Mouse (Mus musculus) hindbrain, postnatal 0 days (tissue): ENCODE data around the gene Aph1b. TPM values are rescaled to one million over a fixed set of nuclear protein-coding genes. Genes with fewer than 3 reads are reported as not detected.
"Not testable (repeated sequence)": the region's sequence is repeated elsewhere in the genome, so short reads cannot be mapped to it uniquely, and the experiment has no call there.

ENCODE experiments used
- ATAC-seq: fragments of 200-750 bp; cut with Nextera tagmentation; 2 replicates; pipeline ENCODE4 v1.8.0; 2017; ENCODE audit warnings: mild to moderate bottlenecking, moderate TSS enrichment, moderate library complexity
- DNase-seq: peaks from one replicate; pipeline ENCODE4 v3.0.0-alpha.2; 2015; ENCODE audit warnings: low spot score
- H3K27ac ChIP-seq: fragments of 300-500 bp; sonication (generic); 2 replicates; pipeline ENCODE4 v1.5.1; 2014; ENCODE audit warnings: mild to moderate bottlenecking
- H3K27me3 ChIP-seq: fragments of 300-500 bp; sonication (generic); 2 replicates; pipeline ENCODE4 v1.6.1; 2014; ENCODE audit warnings: low read length, mixed read lengths; ENCODE audit not compliant: insufficient read depth
- H3K36me3 ChIP-seq: fragments of 300-500 bp; sonication (generic); 2 replicates; pipeline ENCODE4 v1.6.1; 2014; ENCODE audit warnings: low read length, mixed read lengths; ENCODE audit not compliant: insufficient read depth
- H3K4me1 ChIP-seq: fragments of 300-500 bp; sonication (generic); 2 replicates; pipeline ENCODE4 v1.6.1; 2014; ENCODE audit warnings: antibody characterized with exemption, low read length, mixed read lengths; ENCODE audit not compliant: insufficient read depth
- H3K4me2 ChIP-seq: fragments of 300-500 bp; sonication (generic); 2 replicates; pipeline ENCODE4 v1.6.1; 2014; ENCODE audit warnings: low read depth, mild to moderate bottlenecking, low read length, moderate library complexity, mixed read lengths
- H3K4me3 ChIP-seq: fragments of 300-500 bp; sonication (generic); 2 replicates; pipeline ENCODE4 v1.5.1; 2014; ENCODE audit warnings: low read length
- H3K9ac ChIP-seq: fragments of 300-500 bp; sonication (generic); replicated peaks from 2 replicates; pipeline ENCODE4 v1.6.1; 2014; ENCODE audit warnings: mild to moderate bottlenecking, low read length, moderate library complexity, mixed read lengths
- H3K9me3 ChIP-seq: fragments of 300-500 bp; sonication (generic); 2 replicates; pipeline ENCODE4 v1.6.1; 2016; ENCODE audit warnings: low read length, mixed read lengths
- CTCF ChIP-seq: IDR thresholded peaks from 2 replicates; pipeline ENCODE4 v1.5.1; 2016; ENCODE audit warnings: antibody characterized with exemption, control low read depth, low read depth
- WGBS: fragments of 180-500 bp; shearing (Covaris S2); extraction: QIAGEN DNeasy Blood & Tissue Kit; methylation state at CpG from one replicate; pipeline ENCODE4 v1.1.7; 2014; 5-methylcytosine and 5-hydroxymethylcytosine counted together
- polyA plus RNA-seq: library from polyadenylated mRNA; unstranded; fragments of >200 nt; fragmentation: Nextera tagmentation; extraction: Ambion mirVana; gene quantifications from 2 replicates; pipeline ENCODE4 v1.2.1, GENCODE M21; 2015
- total RNA-seq: library from RNA; depleted of rRNA; stranded (reverse); fragments of >200 nt; gene quantifications from 2 replicates; pipeline ENCODE4 v1.2.3, GENCODE M21; 2014

The Aph1b gene
- total and polyA plus RNA-seq, 2 experiments from 2014 or later, result 15.6 to 26.8 TPM

DNA sequence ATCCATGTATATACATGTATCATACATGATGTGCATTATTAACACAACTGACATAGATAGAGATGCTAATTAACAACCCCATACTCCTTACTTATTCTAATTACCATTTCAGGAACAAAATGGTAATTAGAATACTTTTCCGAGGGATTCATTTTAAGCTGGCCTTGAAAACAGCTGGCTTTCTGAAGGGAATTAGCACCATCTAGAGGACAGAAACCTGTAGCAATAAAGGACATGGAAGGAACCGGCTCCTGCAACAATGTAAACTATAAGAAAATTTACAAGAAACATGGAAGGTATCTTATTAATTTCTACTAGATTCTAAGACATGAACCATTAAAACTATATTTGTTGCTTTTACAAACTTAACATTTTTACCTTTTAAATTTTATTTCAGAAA lies 7.5 kb downstream of the Aph1b start:
- Histone ChIP-seq H3K4me3 (no peak overlapping the region), H3K9me3 (no peaks in the 10 kb centered on the region), H3K4me1 (no peaks in the 10 kb centered on the region), H3K36me3 (peaks cover 4% of the 10 kb centered on the region; the same call in 1 of the 2 replicates), H3K4me2 (no peak overlapping the region), H3K27ac (no peak overlapping the region), H3K27me3 (no peaks in the 10 kb centered on the region), H3K9ac (no peak overlapping the region)
- 5% methylated on average over 2 of the region's 2 CpGs for WGBS
- TF ChIP-seq CTCF, result peak; percentile 77
- ATAC-seq (0 out of 2 replicates have a peak, but pooled peaks have one; percentile 45), DNase-seq (peak; percentile 85)

DNA sequence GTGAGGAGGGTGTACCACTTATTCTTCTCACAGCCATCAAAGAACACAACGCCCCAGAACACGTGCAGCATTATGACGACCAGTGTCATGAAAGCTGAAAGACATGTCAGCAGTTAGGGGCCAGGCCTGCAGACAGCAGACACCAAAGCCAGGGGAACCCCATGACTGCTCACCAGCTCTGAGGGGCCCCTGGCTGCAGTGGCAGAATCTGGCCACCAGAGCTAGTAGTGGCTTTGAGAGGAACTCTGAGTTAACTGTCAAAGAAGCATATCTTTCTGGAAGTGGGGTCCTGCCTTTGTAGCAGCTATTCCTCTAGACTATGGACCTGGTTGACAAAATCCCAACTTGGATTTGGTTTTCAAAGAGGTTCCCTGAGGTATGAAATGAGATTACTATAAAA lies 10.7 kb downstream of the Aph1b start:
- not testable (repeated sequence) for H3K9ac ChIP-seq, H3K9me3 ChIP-seq, H3K4me1 ChIP-seq, DNase-seq, ATAC-seq, H3K4me2 ChIP-seq, H3K36me3 ChIP-seq, H3K27me3 ChIP-seq, H3K4me3 ChIP-seq, H3K27ac ChIP-seq
- TF ChIP-seq CTCF, result peak; percentile 46
- WGBS, result no CpG with 5 or more reads among the region's 3 CpGs

DNA sequence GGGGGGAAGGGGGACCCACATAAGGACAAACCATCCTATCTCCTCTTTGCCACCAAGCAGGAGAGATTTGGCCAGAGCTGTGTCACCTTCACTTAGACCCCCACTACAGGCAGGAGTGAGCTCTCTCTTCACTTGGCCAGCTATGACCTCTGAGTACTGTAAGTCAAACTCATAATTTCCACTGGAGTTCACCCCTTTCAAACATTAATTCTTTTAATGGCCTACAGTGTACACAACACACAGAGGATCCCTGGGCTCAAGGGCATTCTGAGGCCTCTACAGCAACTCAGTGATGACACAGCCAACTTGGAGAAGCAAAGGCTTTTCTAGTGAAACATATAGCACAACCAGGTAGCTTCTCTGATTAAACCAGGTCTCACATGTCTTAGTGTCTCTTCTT lies 24.6 kb downstream of the Aph1b start:
- no peak for TF ChIP-seq CTCF

DNA sequence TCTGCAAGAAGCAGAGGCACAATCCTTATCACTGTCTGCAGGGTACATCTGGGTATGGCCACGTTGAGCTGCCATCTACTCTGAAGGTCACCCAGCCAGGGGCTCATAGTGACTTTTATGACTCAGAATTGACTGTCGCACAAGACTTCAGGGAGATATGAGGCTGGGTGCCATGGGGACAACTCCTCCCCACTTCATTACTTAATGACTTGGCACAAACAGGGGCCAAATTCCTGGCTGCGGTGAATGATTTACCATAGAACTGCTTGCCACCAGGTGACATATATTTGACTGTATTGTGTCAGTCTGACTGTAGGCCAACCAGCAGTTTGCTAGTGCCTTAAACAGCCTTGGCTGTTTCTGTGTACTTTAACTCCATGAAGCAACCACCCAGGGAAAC lies 26.0 kb downstream of the Aph1b start:
- Histone ChIP-seq H3K9ac (no peak overlapping the region), H3K9me3 (no peaks in the 10 kb centered on the region), H3K27ac (no peak overlapping the region), H3K4me3 (no peak overlapping the region), H3K4me2 (no peak overlapping the region), H3K36me3 (no peaks in the 10 kb centered on the region), H3K4me1 (no peaks in the 10 kb centered on the region), H3K27me3 (no peaks in the 10 kb centered on the region)
- DNase-seq, result no peak
- 62% methylated on average over 3 of the region's 3 CpGs for WGBS
- no peak for TF ChIP-seq CTCF
- no peak for ATAC-seq

More for the DNA sequence above, 24.6 kb downstream of the Aph1b start:
- DNase-seq (no peak), ATAC-seq (no peak)
- Histone ChIP-seq H3K27me3 (no peaks in the 10 kb centered on the region), H3K36me3 (no peaks in the 10 kb centered on the region), H3K4me3 (no peak overlapping the region), H3K4me1 (no peaks in the 10 kb centered on the region), H3K27ac (no peak overlapping the region), H3K9ac (no peak overlapping the region), H3K9me3 (no peaks in the 10 kb centered on the region), H3K4me2 (no peak overlapping the region)

DNA sequence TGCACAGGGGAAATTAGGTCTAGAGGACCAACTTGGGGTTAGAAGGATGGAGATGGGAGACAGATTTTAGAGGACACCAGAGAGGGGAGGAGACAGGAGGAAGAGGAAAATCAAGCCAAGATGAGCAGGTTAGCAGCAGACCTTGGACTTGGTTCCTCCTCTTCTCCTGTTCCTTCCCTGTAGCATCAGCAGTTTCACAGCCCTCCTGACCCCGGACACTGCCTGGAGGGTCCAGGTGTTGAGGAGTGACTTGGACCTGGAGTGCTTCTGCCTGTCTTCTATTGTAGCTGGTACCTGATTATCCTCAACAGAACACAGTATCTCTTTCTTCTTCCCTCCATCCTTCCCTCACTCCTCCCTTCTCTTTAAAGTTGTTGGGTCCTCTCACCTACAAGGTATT lies 26.6 kb downstream of the Aph1b start:
- DNase-seq (no peak), ATAC-seq (no peak)
- no peaks in the 10 kb centered on the region for H3K36me3 ChIP-seq
- no peaks in the 10 kb centered on the region for H3K9me3 ChIP-seq
- H3K4me2 ChIP-seq, result no peak overlapping the region
- no peak overlapping the region for H3K27ac ChIP-seq
- 100% methylated on average over 1 of the region's 1 CpGs for WGBS
- H3K9ac ChIP-seq, result no peak overlapping the region
- no peaks in the 10 kb centered on the region for H3K27me3 ChIP-seq
- H3K4me1 ChIP-seq, result no peaks in the 10 kb centered on the region
- no peak for TF ChIP-seq CTCF
- no peak overlapping the region for H3K4me3 ChIP-seq

DNA sequence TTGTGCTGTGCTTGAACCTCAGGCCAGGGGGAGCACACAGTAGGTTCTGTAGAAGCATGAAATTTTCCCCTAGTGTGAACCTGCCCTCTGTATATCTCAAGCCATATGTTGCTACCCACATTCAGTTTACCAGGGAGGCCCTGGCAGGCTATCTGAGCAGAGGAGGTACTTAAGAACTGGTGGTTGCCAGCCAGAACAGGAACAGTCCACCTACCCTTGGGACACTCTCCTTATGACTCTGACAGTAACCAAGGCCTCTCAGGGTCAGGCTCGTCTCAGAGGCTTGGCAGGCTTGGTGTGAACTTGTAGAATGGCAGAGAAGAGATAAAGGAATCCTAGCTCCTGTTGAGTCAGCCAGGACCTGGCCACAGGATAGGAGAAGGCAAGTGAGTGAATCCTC lies 34.3 kb downstream of the Aph1b start:
- Histone ChIP-seq H3K27ac (no peak overlapping the region), H3K9ac (no peak overlapping the region), H3K36me3 (no peaks in the 10 kb centered on the region), H3K27me3 (no peaks in the 10 kb centered on the region), H3K4me2 (no peak overlapping the region), H3K4me3 (no peak overlapping the region), H3K4me1 (no peaks in the 10 kb centered on the region), H3K9me3 (no peaks in the 10 kb centered on the region)
- ATAC-seq (no peak), DNase-seq (no peak)
- 70% methylated on average over 1 of the region's 1 CpGs for WGBS
- no peak for TF ChIP-seq CTCF

DNA sequence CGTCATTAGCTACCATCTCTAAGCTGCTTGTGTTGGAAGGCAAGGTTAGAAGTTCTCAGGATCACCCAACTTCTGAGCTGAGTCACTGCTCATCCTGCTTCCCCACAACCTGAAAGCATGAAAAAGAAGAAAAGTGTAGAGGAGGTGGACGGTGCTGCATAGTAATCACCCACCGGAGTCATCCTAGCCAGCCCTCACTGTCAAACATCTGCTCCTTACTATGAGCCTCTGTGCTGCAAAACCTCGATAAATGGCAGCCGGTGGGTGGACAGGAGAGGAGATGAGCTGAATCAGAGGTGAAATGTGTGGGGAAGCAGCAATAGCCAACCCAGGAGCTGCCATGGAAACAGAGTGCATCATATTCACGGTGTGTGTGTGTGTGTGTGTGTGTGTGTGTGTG lies 42.4 kb downstream of the Aph1b start:
- H3K27me3 ChIP-seq, result no peaks in the 10 kb centered on the region
- no peak for ATAC-seq
- no peak overlapping the region for H3K9ac ChIP-seq
- H3K4me1 ChIP-seq, result no peaks in the 10 kb centered on the region
- DNase-seq, result no peak
- no peak for TF ChIP-seq CTCF
- H3K27ac ChIP-seq, result no peak overlapping the region
- H3K9me3 ChIP-seq, result no peaks in the 10 kb centered on the region
- WGBS, result 63% methylated on average over 6 of the region's 6 CpGs
- H3K4me2 ChIP-seq, result no peak overlapping the region
- H3K36me3 ChIP-seq, result no peaks in the 10 kb centered on the region
- H3K4me3 ChIP-seq, result no peak overlapping the region
